Mouse (Mus musculus) megakaryocyte, adult 5-6 weeks (primary cell): ENCODE measurements around the gene Strc. TPM values are rescaled to one million over a fixed set of nuclear protein-coding genes. Genes with fewer than 3 reads are reported as not detected.
"Not testable (repeated sequence)": the region's sequence is repeated elsewhere in the genome, so short reads cannot be mapped to it uniquely, and the experiment has no call there.

ENCODE experiments used
- ATAC-seq: 2 replicates; pipeline ENCODE4 v1.8.0; 2016; ENCODE audit warnings: mild to moderate bottlenecking, inconsistent platforms; ENCODE audit not compliant: poor library complexity, severe bottlenecking
- total RNA-seq, 2 experiments: library from RNA; stranded (forward) in 1 of 2; stranded (reverse) in 1 of 2; fragments of 153-499, 151-499 nt in 1 of 2; fragments of 221-1000, 200-1000 nt in 1 of 2; gene quantifications; 2 replicates each; pipeline versions ENCODE4 v1.2.3 to v1.2.4; 2015 to 2017

Gene Strc
- total RNA-seq (2015) (not detected in 2 replicates), total RNA-seq (2017) (not detected in 2 replicates)

- not testable (repeated sequence) for ATAC-seq
Measured at GRCm38 (mm10) chr2:121386961-121387575, at the start of gene Strc. TSS of gene Strc (minus strand) at chr2:121387168.

GRCm38 (mm10) chr2:121434854-121435253 lies 47.9 kb upstream of the Strc start:
- ATAC-seq, result peak; percentile 76

GRCm38 (mm10) chr2:121425890-121426289 lies 38.9 kb upstream of the Strc start:
- no peak for ATAC-seq

GRCm38 (mm10) chr2:121423166-121423565 lies 36.2 kb upstream of the Strc start:
- no peak for ATAC-seq

GRCm38 (mm10) chr2:121418476-121418875 lies 31.5 kb upstream of the Strc start:
- ATAC-seq, result no peak

GRCm38 (mm10) chr2:121416356-121416755 lies 29.4 kb upstream of the Strc start:
- ATAC-seq, result no peak

- no peak for ATAC-seq
Measured at GRCm38 (mm10) chr2:121415591-121415990, 28.6 kb upstream of the Strc start.

- no peak for ATAC-seq
Measured at GRCm38 (mm10) chr2:121415103-121415502, 28.1 kb upstream of the Strc start.

GRCm38 (mm10) chr2:121414139-121414685 lies 27.2 kb upstream of the Strc start:
- peak; percentile 14 for ATAC-seq

- ATAC-seq, result peak; percentile 92
Measured at GRCm38 (mm10) chr2:121413387-121414042, 26.5 kb upstream of the Strc start, which contains the start of the genes Pdia3 and Catsper2. TSS of gene Pdia3 (plus strand) at chr2:121413775. TSS of gene Catsper2 (minus strand) at chr2:121413792.

- no peak for ATAC-seq
Measured at GRCm38 (mm10) chr2:121412843-121413386, 25.9 kb upstream of the Strc start.

GRCm38 (mm10) chr2:121408160-121408559 lies 21.2 kb upstream of the Strc start:
- ATAC-seq, result peak; percentile 90

GRCm38 (mm10) chr2:121403296-121403695 lies 16.3 kb upstream of the Strc start:
- ATAC-seq, result no peak

- peak; percentile 86 for ATAC-seq
Measured at GRCm38 (mm10) chr2:121396624-121397023, 9.7 kb upstream of the Strc start.

GRCm38 (mm10) chr2:121374766-121375165 lies 12.2 kb downstream of the Strc start:
- no peak for ATAC-seq

- no peak for ATAC-seq
Measured at GRCm38 (mm10) chr2:121372266-121372665, 14.7 kb downstream of the Strc start.

GRCm38 (mm10) chr2:121370921-121371320 lies 16.0 kb downstream of the Strc start:
- no peak for ATAC-seq

- no peak for ATAC-seq
Measured at GRCm38 (mm10) chr2:121368831-121369230, 18.1 kb downstream of the Strc start.

GRCm38 (mm10) chr2:121363656-121364055 lies 23.3 kb downstream of the Strc start:
- no peak for ATAC-seq

GRCm38 (mm10) chr2:121359461-121359860 lies 27.5 kb downstream of the Strc start:
- no peak for ATAC-seq

GRCm38 (mm10) chr2:121358381-121358780 lies 28.6 kb downstream of the Strc start:
- no peak for ATAC-seq

- ATAC-seq, result no peak
Measured at GRCm38 (mm10) chr2:121357961-121358360, 29.0 kb downstream of the Strc start.
